Mouse (Mus musculus): ENCODE data around the gene Rnf130.

Gene Rnf130

DNA sequence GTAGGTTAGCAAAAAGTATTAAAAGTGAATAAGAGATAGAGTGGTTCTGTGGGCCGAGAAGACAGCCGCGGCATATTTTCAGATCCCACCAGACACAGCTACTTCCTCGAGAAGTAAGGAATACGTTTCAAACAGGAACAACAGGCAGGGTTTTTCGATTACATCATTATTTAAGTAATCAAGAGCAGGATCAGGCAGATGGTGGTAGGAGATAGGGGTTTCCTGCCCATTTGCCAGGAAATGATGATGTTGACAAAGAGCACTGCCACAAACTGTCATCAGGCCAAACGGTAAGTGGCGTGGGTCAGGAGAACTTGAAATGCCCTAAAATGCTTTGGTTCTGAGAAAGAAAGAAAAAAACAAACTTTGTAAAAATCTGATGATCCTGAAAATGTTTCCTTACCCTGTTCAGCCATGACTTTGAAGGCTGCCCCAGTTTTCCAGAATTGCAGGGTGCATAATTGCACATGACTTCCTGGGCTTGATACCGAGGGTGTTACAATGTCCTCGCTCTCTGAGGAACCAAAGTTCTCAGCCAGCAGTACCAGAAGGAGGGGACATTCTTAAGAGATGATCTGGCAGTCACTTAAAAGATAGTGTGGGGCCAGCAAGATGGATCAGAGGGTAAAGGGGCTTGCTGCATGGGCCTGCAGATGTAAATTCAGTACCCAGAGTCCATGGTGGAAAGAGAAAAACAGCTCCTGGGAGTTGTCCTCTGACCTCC, 109.2 kb downstream of the Rnf130 start:
- no peak for DNase-seq (ENCODE audit: low read depth, low spot score)

DNA sequence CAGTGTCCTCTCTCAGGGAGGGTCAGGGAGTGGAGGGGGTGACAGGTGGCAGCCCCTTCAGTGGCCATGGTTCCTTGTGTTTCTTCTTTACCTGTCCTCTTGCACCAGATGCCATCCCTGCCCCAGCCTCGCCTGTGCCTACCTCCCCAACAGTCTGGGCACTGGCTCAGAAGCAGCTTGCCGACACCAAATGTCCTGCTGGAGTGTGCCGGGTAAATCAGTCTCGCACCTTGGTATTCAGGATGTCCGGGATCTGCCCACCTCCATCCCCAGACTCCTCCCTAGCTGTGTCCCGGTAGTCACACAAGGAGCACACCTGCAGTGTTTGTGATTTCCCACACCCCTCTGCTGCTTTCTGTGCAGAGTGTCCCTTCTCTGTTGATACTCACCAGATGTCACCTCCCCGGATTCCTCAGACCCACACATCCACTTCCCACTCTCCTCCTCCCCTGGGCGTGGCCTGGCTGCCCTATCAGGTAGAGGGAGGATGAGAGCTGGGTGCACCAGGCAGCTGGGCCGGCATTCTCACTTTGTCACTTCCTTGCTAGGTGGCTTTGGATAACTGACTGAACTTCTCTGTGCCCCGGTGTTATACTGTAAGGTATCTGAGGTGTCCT, 113.2 kb downstream of the Rnf130 start:
- no peak for DNase-seq (ENCODE audit: low read depth, low spot score)

DNA sequence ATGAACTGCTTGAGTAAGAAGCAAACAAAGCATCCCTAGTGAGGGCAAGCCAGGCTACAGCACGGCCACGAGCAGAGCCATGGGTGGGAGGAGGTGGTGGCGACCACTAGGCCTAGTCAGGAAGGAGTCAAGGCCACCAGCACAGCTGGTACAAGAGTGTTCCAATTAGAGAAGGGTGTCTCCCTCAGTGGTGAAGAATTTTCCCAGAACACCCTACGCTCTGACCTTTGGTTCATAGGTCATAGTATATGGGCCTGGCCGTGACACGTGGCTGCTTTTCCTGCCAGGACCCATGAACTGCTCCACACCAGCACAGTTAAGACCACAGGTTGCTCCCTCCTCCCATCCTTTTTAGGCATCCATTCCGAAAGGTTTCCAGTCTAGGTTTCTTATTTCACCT, 114.4 kb downstream of the Rnf130 start:
- no peak for DNase-seq (ENCODE audit: low read depth, low spot score)

DNA sequence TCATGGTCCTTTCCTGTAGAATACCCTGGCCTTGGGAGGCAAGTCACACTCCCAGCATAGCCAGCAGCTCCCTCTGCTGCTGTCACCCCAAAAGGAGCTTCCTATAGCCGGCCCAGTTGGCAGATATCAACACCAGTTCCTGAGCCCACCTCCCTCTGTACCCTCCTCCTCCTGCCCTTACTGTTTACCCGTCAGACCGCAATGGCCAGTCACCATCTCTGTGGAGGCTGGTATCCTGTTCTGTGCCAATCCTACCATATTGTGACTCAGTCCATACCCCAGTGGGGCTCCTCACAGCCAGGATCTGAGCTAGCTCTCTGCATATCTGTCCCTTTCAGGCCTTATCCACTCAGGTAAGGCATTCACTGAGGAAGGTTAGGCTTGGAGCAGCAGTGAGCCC, 120.4 kb downstream of the Rnf130 start:
- DNase-seq (ENCODE audit: low read depth, low spot score), result no peak

DNA sequence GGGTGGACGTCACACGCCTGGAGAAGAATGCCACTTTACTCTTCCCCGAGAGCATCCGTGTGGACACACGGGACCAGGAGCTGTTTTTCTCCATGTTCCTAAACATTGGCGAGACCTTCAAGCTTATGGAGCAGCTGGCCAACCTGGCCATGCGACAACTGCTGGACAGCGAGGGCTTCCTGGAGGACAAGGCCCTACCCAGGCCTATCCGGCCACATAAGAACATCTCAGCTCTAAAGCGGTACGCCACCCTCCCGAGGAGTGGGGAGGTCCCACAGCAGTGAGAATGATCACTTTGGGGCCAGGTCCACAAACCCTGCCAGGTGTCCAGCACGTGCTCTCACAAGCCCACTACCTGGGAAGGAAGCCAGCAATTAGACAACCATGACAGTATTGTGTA, 121.0 kb downstream of the Rnf130 start:
- DNase-seq (ENCODE audit: low read depth, low spot score), result no peak

DNA sequence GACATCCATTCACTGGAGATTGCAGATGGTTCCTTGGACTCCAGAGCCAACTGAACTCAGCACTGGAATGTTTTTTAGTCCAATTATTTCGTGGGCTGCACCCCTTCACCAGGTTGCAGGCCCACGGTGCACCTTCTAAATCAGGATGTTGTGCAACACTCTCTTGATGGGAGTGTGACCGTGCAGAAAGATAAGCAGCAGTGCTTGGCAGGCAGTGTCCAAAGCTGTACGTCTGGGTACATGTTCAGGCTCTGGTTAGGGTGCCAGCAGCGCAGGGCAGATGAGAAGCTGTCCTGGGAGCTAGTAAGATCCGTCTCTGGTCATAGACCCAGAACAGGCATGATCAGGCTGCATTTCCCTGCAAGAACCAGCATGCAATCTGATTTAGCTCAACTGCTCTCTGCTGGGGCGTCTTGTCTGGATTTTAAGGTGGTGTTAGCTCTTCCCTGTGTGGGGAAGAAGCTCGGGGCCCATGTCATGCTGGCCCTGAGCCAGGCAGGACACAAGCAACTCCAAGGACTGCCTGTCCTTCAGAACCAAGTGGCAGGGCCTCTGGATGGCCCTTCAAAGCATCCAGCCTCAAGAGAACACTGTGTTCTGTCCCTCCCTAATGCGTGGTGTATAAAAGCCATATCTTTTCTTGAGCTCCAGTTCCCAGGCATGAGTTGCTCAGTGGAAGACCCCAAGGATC, 122.3 kb downstream of the Rnf130 start:
- no peak for DNase-seq (ENCODE audit: low read depth, low spot score)

DNA sequence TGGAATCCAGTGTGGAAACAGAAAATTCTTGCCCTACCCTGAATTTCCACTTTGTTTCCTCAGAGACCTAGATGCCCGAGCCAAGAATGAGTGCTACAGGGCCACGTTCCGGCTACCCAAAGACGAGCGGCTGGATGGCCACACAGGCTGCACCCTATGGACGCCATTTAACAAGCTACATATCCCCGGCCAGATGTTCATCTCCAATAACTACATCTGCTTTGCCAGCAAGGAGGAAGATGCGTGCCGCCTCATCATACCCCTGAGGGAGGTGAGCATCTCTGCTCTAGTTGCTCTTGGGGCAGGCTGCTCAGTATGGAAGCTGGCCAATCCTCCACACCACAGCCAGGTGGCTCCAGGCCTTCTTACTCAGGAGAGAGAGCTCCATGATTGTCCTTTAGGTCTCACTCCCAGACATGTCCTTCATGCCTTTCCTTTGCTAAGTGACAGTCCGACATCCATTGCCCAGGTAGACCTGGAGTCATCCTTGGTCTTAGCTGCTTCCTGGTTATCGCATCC, 122.9 kb downstream of the Rnf130 start:
- DNase-seq (ENCODE audit: low read depth, low spot score), result no peak

DNA sequence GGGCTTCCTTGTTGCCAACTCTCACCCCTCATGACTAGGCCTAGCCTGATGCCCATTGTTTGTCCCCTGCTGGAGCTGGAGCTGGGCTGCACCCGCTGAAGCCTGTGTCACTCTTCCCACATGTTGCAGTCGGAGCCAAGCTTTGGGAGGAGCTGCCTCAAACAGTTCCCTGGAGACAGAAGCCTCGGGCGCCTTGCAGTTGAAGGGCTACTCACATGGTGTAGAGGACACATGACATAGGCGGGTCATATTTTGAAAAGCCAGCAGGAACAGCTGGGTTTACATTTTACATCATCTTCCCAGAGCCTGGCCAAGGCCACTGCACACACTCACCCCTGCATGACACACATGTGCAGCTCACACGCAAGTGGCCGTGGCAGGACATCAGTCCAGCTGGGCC, 124.1 kb downstream of the Rnf130 start:
- DNase-seq (ENCODE audit: low read depth, low spot score), result no peak

DNA sequence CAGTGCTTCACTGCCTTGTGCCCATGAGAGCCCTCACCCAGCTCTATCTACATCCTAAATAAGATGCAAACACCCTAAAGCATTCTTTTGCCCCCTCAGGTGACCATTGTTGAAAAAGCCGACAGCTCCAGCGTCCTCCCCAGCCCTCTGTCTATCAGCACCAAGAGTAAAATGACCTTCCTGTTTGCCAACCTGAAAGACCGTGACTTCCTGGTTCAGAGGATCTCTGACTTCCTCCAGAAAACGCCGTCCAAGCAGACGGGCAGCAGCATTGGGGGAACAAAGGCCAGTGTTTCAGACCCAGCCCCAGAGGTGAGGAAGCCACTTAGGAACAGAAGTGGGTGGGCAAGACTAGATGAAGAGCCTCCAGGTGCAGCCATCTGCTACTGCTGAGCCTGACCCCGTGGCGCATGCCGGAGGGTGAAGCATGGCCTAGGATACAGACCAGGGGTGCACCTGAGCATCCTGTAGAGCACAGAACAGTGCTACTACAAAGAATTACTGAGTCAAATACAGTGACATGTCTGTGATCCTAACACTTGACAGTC, 124.5 kb downstream of the Rnf130 start:
- no peak for DNase-seq (ENCODE audit: low read depth, low spot score)

DNA sequence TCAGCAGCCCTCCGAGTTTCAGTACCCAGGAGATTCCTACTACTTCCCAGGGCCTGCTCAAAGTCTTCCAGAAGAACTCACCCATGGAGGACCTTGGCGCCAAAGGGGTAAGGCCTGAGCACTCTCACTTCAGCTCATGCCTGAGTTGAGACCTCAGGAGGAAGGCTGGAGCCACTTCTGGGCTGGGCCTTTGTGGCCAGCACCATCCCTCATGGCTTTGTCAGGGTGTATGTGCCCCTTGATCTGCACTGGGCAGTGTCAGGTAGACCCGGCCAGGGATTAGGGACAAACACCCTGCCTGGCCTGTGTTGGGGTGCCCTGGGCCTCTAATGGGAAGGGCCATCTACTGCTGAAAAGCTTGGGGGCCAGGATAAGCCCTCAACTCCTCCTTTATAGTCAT, 126.2 kb downstream of the Rnf130 start:
- no peak for DNase-seq (ENCODE audit: low read depth, low spot score)

DNA sequence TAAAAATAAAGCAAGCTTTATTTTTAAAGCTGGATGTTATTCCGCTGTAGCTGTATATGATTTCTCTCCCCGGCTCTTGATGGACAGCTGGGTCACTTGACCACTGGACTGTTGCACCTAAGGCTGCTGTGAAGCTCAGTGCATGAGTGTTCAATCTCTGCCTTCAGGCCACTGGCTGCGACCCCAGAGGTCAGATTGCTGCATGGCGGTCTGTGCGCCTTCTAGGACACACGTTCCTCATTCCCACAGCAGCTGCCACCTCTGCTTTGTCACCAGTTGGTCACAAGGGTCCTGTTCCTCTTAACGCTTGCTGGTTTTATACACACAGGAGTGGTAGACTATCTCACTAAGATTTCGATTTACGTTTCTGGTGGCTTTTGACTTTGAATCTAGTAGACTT, 129.0 kb downstream of the Rnf130 start:
- DNase-seq (ENCODE audit: low read depth, low spot score), result peak; percentile 35
